Mouse (Mus musculus) regulatory T cell (primary cell): ENCODE data around the gene Tmem239.
"Not testable (repeated sequence)": the region's sequence is repeated elsewhere in the genome, so short reads cannot be mapped to it uniquely, and the experiment has no call there.

Experiments
- in situ Hi-C: fragments of 300-600 bp; cut with MboI, MseI; formaldehyde crosslinking; loops from one replicate; pipeline ENCODE4 v1.15.1; 2025; ENCODE audit warnings: high pct_unique_total_duplicates

Gene Tmem239

DNA sequence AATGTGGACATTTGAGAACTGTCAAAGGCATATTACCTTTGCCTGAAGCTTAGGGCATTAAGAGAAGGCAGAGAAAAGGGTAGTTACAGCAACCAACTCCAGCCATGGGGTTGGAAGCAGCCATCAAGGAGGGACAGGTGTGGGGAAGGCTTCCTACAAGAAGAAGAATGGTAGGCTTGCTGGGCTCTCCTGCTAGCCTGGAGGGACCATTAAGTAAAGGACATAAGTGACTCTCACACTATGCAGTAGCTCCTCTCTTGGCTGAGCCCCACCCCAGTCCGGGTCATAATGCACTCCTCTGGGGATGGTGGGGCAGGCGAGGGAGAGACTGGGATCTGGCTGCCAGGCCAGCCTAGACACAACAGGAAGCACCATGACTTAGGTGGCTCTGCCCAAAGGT, at the start of gene Tmem239:
Gene Tmem239, plus strand, starts transcription at position 301 of the 400 bp plus-strand sequence.
- in situ Hi-C loops, result no loop called here

DNA sequence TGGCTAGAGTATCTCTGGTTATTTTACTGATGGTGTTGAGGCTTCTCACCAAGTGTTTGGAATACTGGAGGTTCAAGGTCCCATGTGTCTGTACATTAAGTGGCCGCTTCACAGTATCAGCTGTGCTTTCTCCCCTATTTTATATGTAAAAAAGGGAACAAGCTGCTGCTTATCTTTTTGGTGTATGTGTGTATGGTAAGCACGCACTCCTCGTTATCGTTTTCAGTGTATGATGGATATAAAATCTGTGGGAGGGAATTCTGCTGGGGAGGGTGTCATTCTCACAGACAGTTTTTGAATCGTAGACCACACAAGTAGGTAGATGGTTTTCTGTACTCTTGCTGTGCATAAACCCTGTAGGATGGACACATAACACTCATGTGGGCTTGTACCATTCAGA, 48.7 kb upstream of the Tmem239 start:
- in situ Hi-C loops, result no loop called here

DNA sequence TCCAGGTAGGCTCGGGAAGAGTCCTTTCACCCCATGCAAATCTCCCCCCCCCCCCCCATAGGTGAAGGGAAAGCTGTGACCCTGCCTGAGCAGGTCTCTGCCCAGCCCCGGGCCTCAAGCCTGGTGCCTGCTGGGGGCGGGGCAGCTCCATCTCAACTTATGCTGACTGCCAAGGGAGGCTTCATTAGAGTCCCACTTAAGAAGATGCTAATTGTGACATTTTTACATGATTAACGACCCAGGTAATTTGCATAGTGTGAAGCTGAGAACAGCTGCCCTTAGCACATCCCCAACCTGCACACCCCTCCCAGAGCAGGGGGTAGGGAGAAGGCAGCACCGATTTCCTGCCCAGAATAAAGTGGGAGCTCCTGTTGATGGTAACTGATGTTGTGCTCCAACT, 47.4 kb upstream of the Tmem239 start:
- in situ Hi-C loops, result no loop called here

DNA sequence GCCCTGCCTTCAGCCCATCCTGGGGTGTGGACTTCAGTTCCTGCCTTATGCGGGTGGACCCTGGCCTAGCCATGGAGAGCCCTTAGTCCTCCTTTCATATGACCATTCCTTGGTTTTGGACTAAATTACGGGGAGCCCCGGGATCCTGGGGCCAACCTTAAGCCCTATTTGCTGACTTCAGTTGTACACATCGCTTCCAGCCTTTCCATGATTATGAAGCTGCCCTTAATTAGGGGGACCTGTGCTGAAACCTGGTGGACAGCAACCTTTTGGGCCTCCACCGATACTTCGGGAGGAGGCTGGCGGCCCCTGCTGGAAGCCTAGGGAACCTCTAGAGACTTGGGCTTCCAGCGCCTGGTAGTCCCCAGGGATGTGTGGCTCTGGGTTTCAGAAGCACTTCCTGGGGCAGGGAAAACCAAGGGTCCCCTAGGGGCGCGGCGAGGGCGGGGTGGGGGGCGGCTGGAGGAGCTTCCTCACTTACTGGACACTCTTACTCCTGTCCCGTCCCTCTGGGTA, 43.7 kb upstream of the Tmem239 start:
- in situ Hi-C loops, result no loop called here

DNA sequence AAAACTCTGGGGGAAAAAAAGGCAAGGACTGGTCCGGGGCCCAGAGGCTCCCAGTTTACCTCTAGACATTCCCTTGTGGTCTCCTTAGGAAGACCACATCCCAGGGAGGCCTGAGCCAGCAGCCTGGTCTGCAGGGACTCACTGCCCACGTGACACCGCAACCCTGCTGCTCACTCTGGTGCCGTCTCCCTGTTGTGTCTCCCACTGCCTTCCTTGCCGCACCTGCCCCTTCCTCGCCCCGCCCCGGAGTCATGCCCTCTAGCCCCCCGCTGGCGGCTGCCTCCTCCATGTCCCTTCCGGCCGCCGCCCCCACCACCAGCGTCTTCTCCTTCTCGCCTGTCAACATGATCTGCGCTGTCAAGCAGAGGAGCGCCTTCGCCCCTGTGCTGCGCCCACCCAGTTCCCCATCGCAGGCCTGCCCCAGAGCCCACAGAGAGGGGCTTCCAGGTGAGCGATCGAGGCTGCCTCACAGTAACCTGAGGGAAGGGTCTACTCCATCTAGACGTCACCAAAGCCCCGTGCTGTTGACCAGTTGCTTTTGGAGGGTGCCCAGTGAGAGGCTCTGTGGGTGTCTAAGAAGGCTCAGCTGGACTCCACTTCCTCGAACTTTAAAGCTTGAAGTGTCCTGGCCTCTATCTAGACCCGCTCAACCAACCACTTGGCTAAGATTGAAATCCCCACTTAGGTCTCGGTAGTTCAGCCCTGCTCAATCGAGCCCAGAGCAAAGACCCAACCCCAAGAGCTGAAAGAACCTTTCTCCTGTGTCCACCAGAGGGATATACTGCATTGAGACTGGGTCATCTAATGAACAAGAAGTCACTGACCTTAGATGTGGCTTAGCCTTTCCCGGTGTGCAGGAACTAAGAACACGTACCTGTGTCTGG, 40.8 kb upstream of the Tmem239 start:
- in situ Hi-C loops, result loop anchor here (5.0 kb wide), 1 partner anchor 58 kb away; no protein-coding TSS in a partner anchor

DNA sequence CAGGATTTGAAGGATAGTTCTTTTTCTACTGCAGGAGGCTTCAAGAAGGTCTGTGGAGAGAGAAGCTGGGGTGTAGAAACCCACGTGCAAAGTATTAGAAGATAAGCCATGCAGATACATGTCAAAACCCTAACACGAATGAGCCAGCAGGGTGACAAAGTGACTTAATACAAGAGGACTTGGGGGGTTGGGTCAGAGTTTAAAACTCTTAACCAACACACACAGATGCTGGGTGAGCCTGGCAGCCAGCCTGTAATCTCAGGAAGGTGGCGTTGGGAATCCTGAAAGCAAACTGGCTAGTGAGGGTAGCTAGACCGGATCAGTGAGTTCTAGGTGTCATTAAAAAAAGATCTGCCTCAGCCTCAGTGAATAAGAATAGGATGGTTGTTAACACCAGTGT, 38.9 kb upstream of the Tmem239 start:
- in situ Hi-C loops, result loop anchor here (5.0 kb wide), 1 partner anchor 60 kb away; no protein-coding TSS in a partner anchor

DNA sequence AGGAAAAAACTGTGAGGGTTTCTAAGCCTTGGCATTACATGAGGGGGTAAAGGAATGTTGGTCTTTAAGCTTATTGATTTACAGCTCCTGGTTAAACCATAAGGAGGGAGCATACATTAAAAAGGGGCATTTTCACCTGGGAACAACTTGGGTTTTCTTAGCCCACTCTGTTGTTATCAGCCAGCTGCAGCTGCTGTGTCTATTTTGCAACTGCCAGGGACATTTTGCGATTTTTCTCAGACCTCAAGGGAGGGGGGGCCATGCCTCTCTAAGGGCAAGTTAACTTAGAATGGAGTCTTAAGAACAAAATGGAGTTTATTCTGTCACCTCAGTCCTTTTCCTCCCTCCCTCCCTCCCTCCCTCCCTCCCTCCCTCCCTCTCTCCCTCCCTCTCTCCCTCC, 33.3 kb upstream of the Tmem239 start:
- in situ Hi-C loops, result not testable (repeated sequence)

DNA sequence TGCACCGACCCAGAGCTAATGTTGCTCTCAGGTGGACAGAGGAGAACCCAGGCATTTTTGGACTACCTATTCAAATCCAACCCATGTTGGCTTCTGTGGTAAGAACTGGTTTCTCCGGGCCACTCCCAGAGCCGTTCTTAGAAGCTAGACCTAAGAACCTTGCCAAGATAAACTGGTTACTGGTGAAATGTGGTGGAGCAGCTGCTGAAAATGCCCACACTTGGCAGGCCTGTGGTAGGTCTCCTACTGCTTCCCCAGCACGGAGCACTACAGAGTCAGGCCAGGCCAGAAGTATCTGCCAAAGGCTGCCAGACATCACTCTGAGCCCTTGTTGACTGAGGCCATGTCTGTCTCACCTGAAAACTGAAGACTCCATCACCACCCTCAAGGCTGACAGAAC, 31.3 kb upstream of the Tmem239 start:
- in situ Hi-C loops, result no loop called here

DNA sequence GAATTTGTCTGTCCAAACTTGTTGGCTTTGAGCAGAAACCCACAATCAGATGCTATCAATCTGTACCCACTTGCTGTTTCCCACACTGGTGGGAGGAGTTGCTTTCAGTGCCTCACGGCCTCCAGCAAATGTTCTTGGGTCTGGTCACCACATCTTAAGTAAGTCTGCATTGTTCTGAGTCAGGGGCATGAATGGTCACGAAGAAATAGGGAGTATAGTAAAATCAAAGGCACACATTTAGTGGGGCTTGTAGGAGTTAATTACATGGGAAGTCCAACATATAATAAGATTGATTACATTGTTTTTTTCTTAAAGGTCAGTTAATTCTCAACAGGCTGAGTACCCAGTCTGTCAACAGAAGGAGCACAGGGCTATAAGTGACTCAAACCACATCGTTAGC, 23.1 kb upstream of the Tmem239 start:
- in situ Hi-C loops, result no loop called here

DNA sequence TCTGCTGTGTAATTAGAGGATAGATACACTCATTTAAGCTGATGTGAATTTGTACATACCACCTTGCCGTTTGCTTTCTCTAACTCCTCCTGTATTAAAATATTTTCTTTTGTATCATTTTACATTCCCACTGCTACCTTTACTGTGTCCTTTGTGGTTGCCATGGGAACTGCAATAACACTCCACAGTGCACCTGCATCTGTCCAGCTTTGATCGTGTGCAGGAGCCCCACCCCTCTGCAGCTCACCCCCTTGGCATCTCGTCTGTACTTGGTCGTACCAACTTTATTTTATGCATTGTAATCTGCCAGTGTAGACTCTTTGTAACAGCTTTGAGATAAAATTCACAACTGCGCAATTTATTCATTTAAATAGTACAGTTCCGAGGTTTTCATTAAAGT, 22.4 kb upstream of the Tmem239 start:
- in situ Hi-C loops, result no loop called here

DNA sequence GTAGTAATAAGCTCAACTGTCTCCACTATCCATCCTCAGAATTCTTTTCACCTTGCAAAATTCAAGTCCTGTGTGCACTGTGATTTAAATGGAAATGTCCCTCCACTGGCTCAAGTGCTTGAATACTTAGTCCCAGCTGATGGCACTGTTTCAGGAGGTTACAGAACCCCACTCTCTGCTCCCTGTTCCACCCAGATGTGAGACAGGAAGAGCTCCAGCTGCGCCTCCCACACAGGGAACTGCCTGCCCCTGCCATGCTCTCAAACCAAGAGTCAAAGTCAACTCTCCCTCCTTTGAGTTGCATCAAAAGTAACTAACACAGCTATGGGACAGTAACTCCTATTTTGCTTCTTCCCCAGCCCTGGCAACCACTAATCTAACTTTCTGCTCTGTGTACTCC, 20.1 kb upstream of the Tmem239 start:
- in situ Hi-C loops, result no loop called here

DNA sequence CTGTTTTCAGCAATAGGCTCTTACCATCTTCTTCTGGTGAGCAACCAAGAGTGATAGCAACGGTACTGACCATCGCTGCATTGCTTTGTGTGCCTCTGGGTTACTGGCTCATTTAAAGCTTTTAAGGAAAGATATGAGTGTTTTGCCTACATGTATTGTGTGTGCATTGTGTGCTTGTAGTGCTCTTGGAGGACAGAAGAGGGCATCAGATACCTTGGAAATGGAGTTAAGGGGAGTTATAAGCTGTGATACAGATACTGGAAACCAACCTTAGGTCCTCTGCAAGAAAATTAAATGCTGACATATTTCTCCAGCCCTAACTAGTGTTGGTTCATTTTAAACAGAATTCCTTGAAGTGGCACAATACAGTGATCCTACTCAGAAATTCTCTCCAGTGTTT, 17.5 kb upstream of the Tmem239 start:
- in situ Hi-C loops, result no loop called here

DNA sequence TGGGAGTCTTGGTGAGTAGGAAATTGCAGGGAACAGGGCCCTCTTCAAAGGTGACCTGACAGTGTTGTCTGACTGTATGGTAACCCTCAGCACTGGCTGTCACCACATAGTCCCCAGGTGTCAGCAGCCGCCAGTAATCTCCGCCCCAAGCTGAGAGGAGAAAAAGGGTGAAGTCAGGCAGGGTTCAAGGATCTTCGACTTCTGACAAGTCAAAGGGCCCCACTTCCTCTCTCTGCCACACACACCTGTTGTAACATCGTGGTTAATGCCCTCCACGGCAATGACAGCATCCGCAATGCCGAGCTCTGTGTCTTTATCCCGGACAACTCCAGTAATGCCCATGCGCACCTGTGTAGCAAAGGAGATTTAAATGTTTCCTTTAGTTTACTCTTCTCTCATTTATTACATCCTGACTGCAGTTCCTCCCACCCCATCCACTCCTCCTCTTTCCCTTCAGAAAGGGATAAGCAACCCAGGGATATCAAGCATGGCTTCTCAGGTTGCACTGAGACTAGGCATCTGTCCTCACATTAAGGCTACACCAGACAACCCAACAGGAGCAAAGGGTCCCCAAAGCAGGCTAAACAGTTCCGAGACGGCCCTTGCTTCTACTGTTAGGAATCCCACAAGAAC, 15.2 kb upstream of the Tmem239 start:
- in situ Hi-C loops, result no loop called here

DNA sequence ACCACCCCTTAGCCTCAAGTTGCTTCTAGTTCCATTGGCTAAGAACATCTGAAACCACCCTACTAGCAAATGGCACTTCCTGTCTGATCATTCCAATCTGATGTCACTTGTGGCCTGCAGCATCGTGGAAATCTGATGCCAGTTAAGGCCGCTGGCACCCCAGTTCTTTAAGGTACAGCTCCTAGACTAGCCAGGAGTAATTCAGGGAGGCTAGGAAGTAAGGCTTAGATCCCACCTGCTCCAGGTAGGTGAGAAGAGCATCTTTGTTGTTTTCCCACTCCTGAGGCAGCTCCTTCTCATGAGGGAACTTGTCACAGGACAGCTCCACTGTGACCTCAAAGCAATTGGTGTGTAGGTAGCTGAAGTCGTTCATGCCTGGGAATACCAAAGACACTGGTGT, 13.4 kb upstream of the Tmem239 start:
- in situ Hi-C loops, result no loop called here

DNA sequence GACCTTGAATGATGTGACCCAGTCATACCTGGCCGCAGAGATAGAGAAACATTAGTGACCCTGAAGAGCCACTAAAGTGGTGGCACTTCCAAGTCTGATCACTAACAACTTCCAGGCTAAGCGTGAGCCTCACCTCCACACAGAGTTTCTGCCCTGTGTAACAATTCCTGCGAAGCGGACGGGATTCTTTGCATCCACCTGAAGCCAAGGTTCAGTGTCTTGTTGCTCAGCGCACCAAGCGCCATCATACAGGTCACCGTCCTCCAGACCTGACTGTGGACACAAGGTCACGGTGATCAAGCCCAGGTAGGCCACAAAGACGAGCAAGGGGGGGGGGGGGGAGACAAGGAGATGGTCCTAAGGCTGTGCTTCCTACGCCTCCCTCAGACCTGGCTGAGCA, 10.6 kb upstream of the Tmem239 start:
- in situ Hi-C loops, result no loop called here

DNA sequence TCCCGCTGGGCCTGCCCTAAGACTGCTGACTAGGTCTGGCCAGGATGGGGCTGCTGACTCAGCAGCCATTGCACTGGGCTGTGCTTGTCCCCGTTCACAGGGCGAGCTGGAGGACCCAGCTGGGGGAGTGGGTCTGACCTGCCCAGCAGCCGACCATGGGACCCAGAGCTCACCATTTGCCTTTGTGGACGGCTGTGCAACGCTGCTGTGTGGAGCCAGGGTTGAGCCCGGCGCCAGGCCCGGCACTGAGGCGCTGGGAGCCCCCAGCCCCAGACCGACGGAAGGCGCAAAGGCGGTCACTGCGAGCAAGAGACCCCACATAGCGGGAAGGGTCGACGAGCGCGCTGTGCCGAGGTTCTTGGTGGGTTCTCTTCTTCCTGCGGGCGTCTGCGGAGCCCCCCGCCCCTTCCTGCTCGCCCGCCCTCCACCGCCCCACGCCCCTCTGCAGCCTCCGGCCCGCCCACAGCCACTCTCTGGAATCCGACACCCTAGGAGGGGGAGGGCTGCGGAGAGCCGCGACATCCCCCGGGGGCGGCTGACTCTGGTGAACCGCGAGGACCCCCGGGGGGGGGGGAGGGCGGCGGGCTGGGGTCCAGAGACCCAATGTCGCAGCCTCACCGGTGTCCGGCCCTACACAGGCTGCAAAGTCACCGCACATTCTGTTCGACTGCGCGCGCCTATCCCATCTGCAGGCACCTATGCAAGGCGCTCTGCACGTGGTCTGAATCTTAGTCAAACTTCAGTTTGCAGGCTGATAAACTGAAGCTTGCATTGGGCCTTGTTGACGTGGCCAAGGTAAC, 8.9 kb upstream of the Tmem239 start, which contains the start of gene Cpxm1:
Gene Cpxm1, minus strand, starts transcription at position 389 of the 800 bp plus-strand sequence.
- in situ Hi-C loops, result no loop called here

DNA sequence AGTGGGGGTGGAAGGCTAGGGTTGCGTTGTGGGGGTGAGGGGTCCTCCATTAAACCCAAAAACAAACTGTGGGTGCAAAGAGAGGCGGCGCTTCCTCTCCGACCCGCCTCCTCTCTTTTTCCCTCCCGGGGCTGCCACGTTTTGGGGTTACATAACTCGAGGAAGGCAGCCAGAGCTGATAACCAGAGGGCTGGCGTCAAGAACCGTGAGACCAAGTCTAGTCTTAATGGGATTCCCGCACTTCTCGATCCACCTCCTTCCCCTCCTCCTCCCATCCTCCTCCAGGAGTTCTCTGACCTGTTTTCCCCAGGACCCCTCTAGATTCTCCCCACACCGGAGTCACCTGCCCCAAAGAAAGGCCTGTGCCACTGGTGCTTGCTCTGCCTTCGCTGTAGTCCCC, 8.2 kb upstream of the Tmem239 start:
- in situ Hi-C loops, result no loop called here

DNA sequence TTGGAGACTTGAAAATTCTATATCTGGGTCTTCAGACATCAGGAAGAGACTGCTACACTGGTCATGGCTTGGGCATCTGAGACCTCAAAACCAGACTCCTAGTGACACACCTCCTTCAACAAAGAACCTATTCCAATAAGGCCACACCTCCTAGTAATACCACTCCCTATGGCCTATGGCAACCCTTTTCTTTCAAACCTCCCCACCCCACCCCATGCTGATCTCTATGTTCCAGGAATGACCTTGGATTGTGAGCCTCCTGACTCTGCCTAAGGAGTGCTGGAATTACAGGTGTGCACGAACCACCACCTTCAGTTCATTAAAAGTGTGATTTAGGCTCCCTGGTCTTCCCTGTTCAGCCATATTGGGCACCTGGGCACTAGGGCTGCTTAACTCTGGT, 6.2 kb upstream of the Tmem239 start:
- in situ Hi-C loops, result no loop called here

DNA sequence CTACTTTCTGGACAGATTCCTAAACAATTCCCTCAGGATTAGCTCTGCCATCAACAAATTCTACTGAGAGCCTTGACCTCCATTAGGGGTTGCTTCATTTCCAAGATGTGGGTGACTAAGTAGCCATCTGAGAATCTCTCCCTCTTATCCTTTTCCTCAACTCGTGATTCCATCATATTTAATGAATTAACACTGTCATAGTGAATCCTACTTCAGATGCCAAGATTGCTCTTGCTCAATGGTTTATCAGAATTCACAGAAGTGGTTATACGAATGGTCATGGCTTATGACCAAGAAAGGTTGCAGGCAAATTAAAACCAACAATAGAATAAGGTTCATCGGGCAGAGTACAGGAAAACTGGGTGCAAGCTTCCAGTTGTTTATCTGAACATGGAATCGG, 4.4 kb upstream of the Tmem239 start:
- in situ Hi-C loops, result no loop called here

DNA sequence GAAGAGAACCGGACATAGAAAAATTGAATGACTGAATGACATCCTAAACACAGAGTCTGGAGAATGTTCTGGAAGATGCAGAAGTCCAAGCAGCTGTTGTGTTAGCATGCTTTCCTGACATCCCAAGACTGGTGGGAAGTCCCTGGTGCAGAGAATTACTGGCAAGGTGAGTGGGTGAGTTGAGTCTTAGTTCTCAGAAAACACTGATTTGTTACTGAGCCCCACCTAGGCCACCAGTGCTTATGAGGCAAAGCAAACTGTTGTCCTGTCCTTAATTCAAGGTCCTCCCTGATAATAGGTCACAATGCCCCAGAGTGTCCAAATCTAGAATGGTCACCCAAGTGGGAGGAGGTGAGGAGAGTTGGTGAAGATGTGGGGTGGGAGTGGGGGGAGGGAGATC, 1.3 kb upstream of the Tmem239 start, which contains the start of the genes Gm28372 and 1700020A23Rik:
Gene Gm28372, plus strand, starts transcription at position 301 of the 400 bp plus-strand sequence.
Gene 1700020A23Rik, plus strand, starts transcription at position 321 of the 400 bp plus-strand sequence.
- in situ Hi-C loops, result no loop called here

DNA sequence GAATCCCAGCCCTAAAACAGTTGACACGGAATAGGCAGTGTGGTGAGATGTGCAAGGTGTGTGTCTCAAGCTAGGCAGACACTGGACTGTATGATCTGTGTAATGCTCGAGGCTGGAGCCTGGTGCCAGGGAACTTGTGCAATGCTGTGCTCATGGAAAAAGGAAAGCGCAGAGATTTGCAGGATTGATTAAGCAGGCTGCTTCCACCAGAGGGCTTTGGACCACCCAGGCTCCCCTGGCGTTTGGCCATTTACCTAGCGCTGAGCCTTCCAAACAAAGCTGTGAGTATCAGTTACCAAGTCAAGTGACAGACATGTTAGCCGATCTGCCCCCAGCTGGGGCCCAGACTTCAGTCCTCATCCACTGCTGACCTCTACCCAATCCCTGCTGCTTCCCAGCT, 1.9 kb downstream of the Tmem239 start:
- in situ Hi-C loops, result no loop called here
